Mouse (Mus musculus) bone marrow, adult 2 months (tissue): ENCODE measurements around the gene 4833439L19Rik. TPM values are rescaled to one million over a fixed set of nuclear protein-coding genes. Genes with fewer than 3 reads are reported as not detected.

Experiments
- H3K27ac ChIP-seq: fragments of 200-500 bp; 2 replicates; pipeline ENCODE4 v1.5.1; 2012; ENCODE audit warnings: low read depth, mild to moderate bottlenecking, control low read depth, inconsistent platforms, low read length; ENCODE audit not compliant: control insufficient read depth, poor library complexity, insufficient read depth
- H3K4me1 ChIP-seq: fragments of 200-500 bp; 2 replicates; pipeline ENCODE4 v1.6.1; 2011; ENCODE audit warnings: low read length; ENCODE audit not compliant: control insufficient read depth, insufficient read depth
- H3K4me3 ChIP-seq: fragments of 200-500 bp; replicated peaks from 2 replicates; pipeline ENCODE3; 2011; ENCODE audit warnings: mild to moderate bottlenecking, low read depth, low read length, control low read depth; ENCODE audit not compliant: control insufficient read depth
- CTCF ChIP-seq: fragments of 200-500 bp; IDR thresholded peaks from 2 replicates; pipeline ENCODE4 v1.5.1; 2011; ENCODE audit warnings: low read length, control low read depth; ENCODE audit not compliant: control insufficient read depth, insufficient read depth
- POLR2A ChIP-seq: fragments of 200-500 bp; IDR thresholded peaks from 2 replicates; pipeline ENCODE4 v1.6.1; 2011; ENCODE audit warnings: low read depth, mild to moderate bottlenecking, control low read depth, low read length, borderline replicate concordance; ENCODE audit not compliant: control insufficient read depth
- WGBS: fragments of 180-500 bp; shearing (Covaris S2); methylation state at CpG from one replicate; pipeline ENCODE4 v1.1.7; 2018; 5-methylcytosine and 5-hydroxymethylcytosine counted together
- polyA plus RNA-seq: library from polyadenylated mRNA; stranded (reverse); fragments of >200 nt; gene quantifications from 2 replicates; pipeline ENCODE4 v1.2.4, GENCODE M21; 2011; ENCODE audit warnings: low replicate concordance; ENCODE audit not compliant: missing spikeins, insufficient read depth, insufficient read length

4833439L19Rik gene
- polyA plus RNA-seq, 1 experiment: 24.8 TPM

- Histone ChIP-seq H3K4me3 (peak overlapping the region; percentile 72), H3K27ac (peak overlapping the region; percentile 40), H3K4me1 (no peaks in the 10 kb centered on the region; the same call in 1 of the 2 replicates)
- TF ChIP-seq CTCF (no peak), POLR2A (no peak)
- WGBS: 11% methylated on average over 45 of the region's 45 CpGs
These were observed 719 bp downstream of the 4833439L19Rik start for GRCm38 (mm10) chr13:54564232-54565200.

DNA sequence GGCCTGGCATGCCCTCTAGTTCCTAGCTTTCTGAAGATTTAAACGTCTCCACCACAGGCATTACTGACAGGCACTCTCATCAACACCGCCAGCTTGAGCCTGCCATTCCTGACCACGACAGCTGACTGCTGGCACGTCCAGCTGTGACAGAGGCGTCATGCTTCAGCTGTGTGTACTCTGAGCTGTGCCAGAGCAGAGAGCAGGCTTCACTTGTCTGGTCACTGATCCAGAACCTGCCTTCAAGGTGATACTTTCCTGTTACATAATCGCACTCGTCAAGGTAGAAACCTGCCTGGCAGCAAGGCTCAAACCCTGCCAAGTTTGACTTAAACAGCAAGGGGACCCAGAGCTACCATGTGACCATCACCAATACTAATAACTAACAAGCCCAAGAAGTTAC lies 2.7 kb downstream of the 4833439L19Rik start:
- H3K27ac ChIP-seq: no peak overlapping the region
- no peak for TF ChIP-seq CTCF
- TF ChIP-seq POLR2A: no peak
- H3K4me1 ChIP-seq: no peaks in the 10 kb centered on the region; the same call in 1 of the 2 replicates
- 62% methylated on average over 7 of the region's 7 CpGs for WGBS
- H3K4me3 ChIP-seq: no peak overlapping the region

GRCm38 (mm10) chr13:54560608-54561007 lies 4.6 kb downstream of the 4833439L19Rik start:
- no peaks in the 10 kb centered on the region; the same call in 1 of the 2 replicates for H3K4me1 ChIP-seq
- no peak for TF ChIP-seq CTCF
- TF ChIP-seq POLR2A: no peak
- WGBS: 92% methylated on average over 7 of the region's 7 CpGs
- H3K4me3 ChIP-seq: no peak overlapping the region
- H3K27ac ChIP-seq: no peak overlapping the region

GRCm38 (mm10) chr13:54559656-54560055 lies 5.6 kb downstream of the 4833439L19Rik start:
- no peaks in the 10 kb centered on the region; the same call in 1 of the 2 replicates for H3K4me1 ChIP-seq

GRCm38 (mm10) chr13:54557652-54558051 lies 7.6 kb downstream of the 4833439L19Rik start:
- WGBS: 82% methylated on average over 1 of the region's 1 CpGs
- no peak overlapping the region for H3K27ac ChIP-seq
- no peak overlapping the region for H3K4me3 ChIP-seq
- TF ChIP-seq POLR2A: no peak
- TF ChIP-seq CTCF: no peak
- no peaks in the 10 kb centered on the region; the same call in 1 of the 2 replicates for H3K4me1 ChIP-seq

More at GRCm38 (mm10) chr13:54559656-54560055, 5.6 kb downstream of the 4833439L19Rik start:
- WGBS: 91% methylated on average over 2 of the region's 2 CpGs
- H3K4me3 ChIP-seq: no peak overlapping the region
- TF ChIP-seq CTCF (no peak), POLR2A (no peak)
- no peak overlapping the region for H3K27ac ChIP-seq

- TF ChIP-seq CTCF: no peak
- no peak for TF ChIP-seq POLR2A
- no peaks in the 10 kb centered on the region for H3K4me1 ChIP-seq
- H3K4me3 ChIP-seq: no peak overlapping the region
- WGBS: 84% methylated on average over 3 of the region's 3 CpGs
- no peak overlapping the region for H3K27ac ChIP-seq
These were observed 8.4 kb downstream of the 4833439L19Rik start for GRCm38 (mm10) chr13:54556796-54557195.

- TF ChIP-seq CTCF (no peak), POLR2A (no peak)
- Histone ChIP-seq H3K4me1 (no peaks in the 10 kb centered on the region), H3K27ac (no peak overlapping the region), H3K4me3 (no peak overlapping the region)
- 87% methylated on average over 9 of the region's 9 CpGs for WGBS
These were observed 9.1 kb downstream of the 4833439L19Rik start for GRCm38 (mm10) chr13:54556176-54556575.

GRCm38 (mm10) chr13:54548036-54548435 lies 17.2 kb downstream of the 4833439L19Rik start:
- 82% methylated on average over 7 of the region's 7 CpGs for WGBS
- Histone ChIP-seq H3K4me3 (no peak overlapping the region), H3K27ac (no peak overlapping the region), H3K4me1 (no peaks in the 10 kb centered on the region)
- TF ChIP-seq CTCF (no peak), POLR2A (no peak)
